Mouse (Mus musculus) lung, adult 2 months (tissue): ENCODE data around the gene Dpp9.

Experiments used
- CTCF ChIP-seq: fragments of 200-500 bp; IDR thresholded peaks from 2 replicates; pipeline ENCODE4 v1.5.1; 2011; ENCODE audit warnings: mild to moderate bottlenecking, low read length, control low read depth; ENCODE audit not compliant: insufficient read depth
- POLR2A ChIP-seq: fragments of 200-500 bp; IDR thresholded peaks from 2 replicates; pipeline ENCODE4 v1.6.1; 2011; ENCODE audit warnings: low read depth, mild to moderate bottlenecking, control low read depth, low read length, borderline replicate concordance; ENCODE audit errors: extremely low read depth

GRCm38 (mm10) chr17:56146131-56146530 is 72.6 kb downstream of the Dpp9 start:
- TF ChIP-seq CTCF (no peak), POLR2A (no peak)
